21 mouse cellular contexts compared by ENCODE assay signal in the genomic region with DNA sequence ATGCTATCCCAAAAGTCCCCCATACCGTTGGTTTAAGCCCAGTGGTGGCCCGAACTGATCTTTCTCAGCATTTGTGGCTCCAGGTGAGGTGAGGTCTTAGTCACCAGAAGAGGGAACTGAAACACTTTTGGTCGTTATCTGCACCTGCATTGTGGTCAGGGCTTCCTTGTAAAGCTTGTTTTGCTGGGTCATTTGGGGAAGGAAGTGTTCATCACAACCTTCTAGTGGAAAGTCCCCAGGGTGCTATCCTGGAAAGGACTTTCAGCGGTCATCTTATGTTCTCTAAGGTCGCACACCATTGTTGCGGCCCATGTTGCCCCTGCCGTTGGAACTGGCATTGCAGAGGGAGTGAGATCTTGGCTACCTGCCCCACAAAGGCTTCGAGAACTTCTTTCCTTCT.
DNase-seq lines count a peak whose midpoint lies in the region; ATAC-seq and TF ChIP-seq lines count a peak whose summit lies in the region.
"Had no signal": no experiment of that assay in that cellular context is flagged by ENCODE, and none has a peak within 500 bp of the region (broad histone marks: within the 10 kb centered on the region; RNA-seq: fewer than 3 reads in every experiment).

No protein-coding gene starts in this region.

- WGBS in heart, embryonic 10.5 days, result 81% methylated on average over 8 of the region's 8 CpGs
- 25% methylated on average over 8 of the region's 8 CpGs for WGBS in spleen, adult 2 months
- 85% methylated on average over 8 of the region's 8 CpGs for WGBS in embryonic facial prominence, embryonic 10.5 days

- TF ChIP-seq RAD21 in MEL (IDR thresholded peaks at IDR 0.05; ENCODE audit: low read depth, low read length), result no peak

- H3K4me1 ChIP-seq in heart, embryonic 10.5 days, result no peaks in the 10 kb centered on the region
- H3K4me1 ChIP-seq in MEL (ENCODE audit: control insufficient read depth in 1 of 2, insufficient read depth in 2 of 2, low read length in 2 of 2), result no peaks in the 10 kb centered on the region
- peaks cover 2% of the 10 kb centered on the region; the same call in 1 of the 2 replicates for H3K4me1 ChIP-seq in spleen, adult 2 months (ENCODE audit: control insufficient read depth, insufficient read depth, insufficient read length)
- H3K4me1 ChIP-seq in embryonic facial prominence, embryonic 10.5 days, result no peaks in the 10 kb centered on the region
- H3K4me1 ChIP-seq: hindbrain, embryonic 15.5 days; limb, embryonic 15.5 days; midbrain, embryonic 13.5 days; neural tube, embryonic 12.5 days had no signal

- TF ChIP-seq POLR2A in MEL (IDR thresholded peaks at IDR 0.05; ENCODE audit: control insufficient read depth in 1 of 2, insufficient read depth in 1 of 2, low read depth in 1 of 2, low read length in 2 of 2, poor library complexity in 1 of 2), result no peak
- TF ChIP-seq POLR2A in spleen, adult 2 months (IDR thresholded peaks at IDR 0.05; ENCODE audit: low read depth, low read length), result no peak

- no peak overlapping the region for H3K27ac ChIP-seq in heart, embryonic 10.5 days
- no peak overlapping the region for H3K27ac ChIP-seq in MEL (ENCODE audit: control insufficient read depth, low read depth, low read length)
- H3K27ac ChIP-seq in spleen, adult 2 months (ENCODE audit: insufficient read depth, low read length), result no peak overlapping the region
- H3K27ac ChIP-seq in embryonic facial prominence, embryonic 10.5 days (replicated peaks), result no peak overlapping the region
- H3K27ac ChIP-seq: hindbrain, embryonic 15.5 days; limb, embryonic 15.5 days; midbrain, embryonic 13.5 days; neural tube, embryonic 12.5 days had no signal

- peak in 1 of 2 experiments; percentile 37; a peak in 1 of 4 replicates for TF ChIP-seq EP300 in MEL (IDR thresholded peaks at IDR 0.05; ENCODE audit: low read depth in 1 of 2, low read length in 2 of 2)

- no peak for TF ChIP-seq CTCF in MEL (IDR thresholded peaks at IDR 0.05 in 2 of 3, conservative IDR thresholded peaks at IDR 0.05 in 1 of 3; ENCODE audit: control insufficient read depth in 1 of 3, insufficient read depth in 1 of 3, low read depth in 2 of 3, low read length in 3 of 3, poor library complexity in 1 of 3, severe bottlenecking in 1 of 3)
- no peak for TF ChIP-seq CTCF in spleen, adult 2 months (IDR thresholded peaks at IDR 0.05; ENCODE audit: extremely low read depth, insufficient read depth, insufficient read length, insufficient replicate concordance)

- no peaks in the 10 kb centered on the region for H3K79me2 ChIP-seq in MEL (ENCODE audit: control insufficient read depth, insufficient read depth, low read length, poor library complexity)

- H3K36me3 ChIP-seq in heart, embryonic 10.5 days, result no peaks in the 10 kb centered on the region
- H3K36me3 ChIP-seq in MEL (ENCODE audit: control insufficient read depth in 1 of 2, insufficient read depth in 2 of 2, low read length in 2 of 2), result no peaks in the 10 kb centered on the region
- H3K36me3 ChIP-seq in spleen, adult 2 months (ENCODE audit: control insufficient read depth, insufficient read depth, low read length), result no peaks in the 10 kb centered on the region
- no peaks in the 10 kb centered on the region for H3K36me3 ChIP-seq in embryonic facial prominence, embryonic 10.5 days (replicated peaks)
- H3K36me3 ChIP-seq: hindbrain, embryonic 15.5 days; limb, embryonic 15.5 days; midbrain, embryonic 13.5 days; neural tube, embryonic 12.5 days had no signal

- DNase-seq in heart, adult 11 months, result peak; percentile 79
- no peak for DNase-seq in heart, embryonic 10.5 days (ENCODE audit: low spot score)
- DNase-seq in MEL (ENCODE audit: low read depth, low spot score), result peak; percentile 36
- DNase-seq in spleen, adult 2 months (ENCODE audit: low read depth in 1 of 2, low spot score in 2 of 2), result peak; percentile 57 to 76
- no peak for DNase-seq in adipocyte (ENCODE audit: low spot score)
- no peak for DNase-seq in embryonic facial prominence, embryonic 10.5 days (ENCODE audit: low spot score)
- DNase-seq in left cerebral cortex, adult 11 months (ENCODE audit: low spot score), result no peak
- DNase-seq: adrenal gland, postnatal 10 days; cerebellum, adult 18-20 months; cerebellum, postnatal 36 days; heart, adult 18-20 months; heart, postnatal 36 days; kidney, adult 11 months; kidney, postnatal 10 days; layer of hippocampus, postnatal 36 days; lung, postnatal 4 days had no signal

- no peaks in the 10 kb centered on the region for H3K27me3 ChIP-seq in heart, embryonic 10.5 days (ENCODE audit: insufficient read depth, poor library complexity, severe bottlenecking)
- H3K27me3 ChIP-seq in MEL (ENCODE audit: control insufficient read depth in 1 of 2, insufficient read depth in 2 of 2, low read length in 2 of 2), result no peaks in the 10 kb centered on the region
- H3K27me3 ChIP-seq in spleen, adult 2 months (ENCODE audit: control insufficient read depth, insufficient read depth, low read length), result no peaks in the 10 kb centered on the region
- no peaks in the 10 kb centered on the region for H3K27me3 ChIP-seq in embryonic facial prominence, embryonic 10.5 days (replicated peaks; ENCODE audit: low read depth, poor library complexity, severe bottlenecking)
- H3K27me3 ChIP-seq: hindbrain, embryonic 15.5 days; limb, embryonic 15.5 days; midbrain, embryonic 13.5 days; neural tube, embryonic 12.5 days had no signal

- no peak overlapping the region for H3K9ac ChIP-seq in MEL (ENCODE audit: control insufficient read depth, low read depth, low read length, poor library complexity, severe bottlenecking)
- H3K9ac ChIP-seq: hindbrain, embryonic 15.5 days; limb, embryonic 15.5 days; midbrain, embryonic 13.5 days; neural tube, embryonic 12.5 days had no signal

- H3K9me3 ChIP-seq in heart, embryonic 10.5 days, result no peaks in the 10 kb centered on the region
- H3K9me3 ChIP-seq in MEL (replicated peaks; ENCODE audit: insufficient read depth, low read length), result no peaks in the 10 kb centered on the region
- H3K9me3 ChIP-seq in embryonic facial prominence, embryonic 10.5 days, result no peaks in the 10 kb centered on the region
- H3K9me3 ChIP-seq: hindbrain, embryonic 15.5 days; limb, embryonic 15.5 days; midbrain, embryonic 13.5 days; neural tube, embryonic 12.5 days had no signal

- peak; percentile 45 to 46; a peak in 2 of 4 replicates for ATAC-seq in hematopoietic stem cell, adult 5-6 weeks (replicated peaks in 1 of 2; ENCODE audit: insufficient read depth in 1 of 2, low FRiP score in 2 of 2, low TSS enrichment in 1 of 2, low read depth in 1 of 2, poor library complexity in 2 of 2, severe bottlenecking in 2 of 2)
- ATAC-seq: midbrain, embryonic 13.5 days had no signal

- no peak overlapping the region for H3K4me3 ChIP-seq in heart, embryonic 10.5 days
- H3K4me3 ChIP-seq in MEL (ENCODE audit: control insufficient read depth in 1 of 2, insufficient read depth in 1 of 2, low read depth in 2 of 2, low read length in 2 of 2), result no peak overlapping the region
- H3K4me3 ChIP-seq in spleen, adult 2 months (ENCODE audit: extremely low read depth, insufficient read depth, insufficient read length), result no peak overlapping the region
- H3K4me3 ChIP-seq in embryonic facial prominence, embryonic 10.5 days, result no peak overlapping the region
- H3K4me3 ChIP-seq: hindbrain, embryonic 15.5 days; limb, embryonic 15.5 days; midbrain, embryonic 13.5 days; neural tube, embryonic 12.5 days had no signal

TF ChIP-seq in MEL, 35 proteins besides CTCF, POLR2A, EP300 and RAD21:
- TF ChIP-seq NRF1 (IDR thresholded peaks at IDR 0.05; ENCODE audit: insufficient read depth, low read depth, low read length, poor library complexity, severe bottlenecking), result no peak
- TF ChIP-seq ELF1 (IDR thresholded peaks at IDR 0.05; ENCODE audit: low read depth, low read length), result no peak
- TF ChIP-seq BHLHE40 (IDR thresholded peaks at IDR 0.05; ENCODE audit: borderline replicate concordance, low read depth, low read length), result no peak
- TF ChIP-seq GABPA (IDR thresholded peaks at IDR 0.05; ENCODE audit: low read depth, low read length), result no peak
- TF ChIP-seq MAZ (IDR thresholded peaks at IDR 0.05; ENCODE audit: low read depth, low read length), result no peak
- TF ChIP-seq USF2 (IDR thresholded peaks at IDR 0.05; ENCODE audit: borderline replicate concordance in 1 of 2, insufficient read depth in 1 of 2, low read depth in 1 of 2, low read length in 2 of 2), result no peak
- no peak for TF ChIP-seq SMC3 (IDR thresholded peaks at IDR 0.05; ENCODE audit: low read depth, low read length)
- TF ChIP-seq UBTF (IDR thresholded peaks at IDR 0.05; ENCODE audit: borderline replicate concordance, insufficient read depth, low read depth, low read length), result no peak
- TF ChIP-seq ZC3H11A (IDR thresholded peaks at IDR 0.05; ENCODE audit: low read depth, low read length), result no peak
- TF ChIP-seq NELFE (IDR thresholded peaks at IDR 0.05; ENCODE audit: low read depth, low read length), result no peak
- TF ChIP-seq USF1 (IDR thresholded peaks at IDR 0.05; ENCODE audit: low read depth, low read length), result no peak
- no peak for TF ChIP-seq GATA1 (IDR thresholded peaks at IDR 0.05; ENCODE audit: low read depth, low read length)
- no peak for TF ChIP-seq RCOR1 (IDR thresholded peaks at IDR 0.05; ENCODE audit: low read depth, low read length)
- TF ChIP-seq CHD2 (IDR thresholded peaks at IDR 0.05; ENCODE audit: low read length), result no peak
- TF ChIP-seq MYB (IDR thresholded peaks at IDR 0.05; ENCODE audit: low read depth, low read length), result no peak
- TF ChIP-seq MYC (IDR thresholded peaks at IDR 0.05; ENCODE audit: low read depth, low read length), result no peak
- TF ChIP-seq HCFC1 (IDR thresholded peaks at IDR 0.05; ENCODE audit: low read depth, low read length), result no peak

Comparison
In these comparisons a context has a peak if more than half of its experiments do, and no peak if none do; other contexts are left out.
1. DNase-seq: peak in heart, adult 11 months (single experiment), MEL (single experiment) and spleen, adult 2 months (2 of 2); none in heart, embryonic 10.5 days (single experiment), adipocyte (single experiment), embryonic facial prominence, embryonic 10.5 days (single experiment) and left cerebral cortex, adult 11 months (single experiment).